Mouse (Mus musculus): ENCODE measurements around the gene Pa2g4.

DNA sequence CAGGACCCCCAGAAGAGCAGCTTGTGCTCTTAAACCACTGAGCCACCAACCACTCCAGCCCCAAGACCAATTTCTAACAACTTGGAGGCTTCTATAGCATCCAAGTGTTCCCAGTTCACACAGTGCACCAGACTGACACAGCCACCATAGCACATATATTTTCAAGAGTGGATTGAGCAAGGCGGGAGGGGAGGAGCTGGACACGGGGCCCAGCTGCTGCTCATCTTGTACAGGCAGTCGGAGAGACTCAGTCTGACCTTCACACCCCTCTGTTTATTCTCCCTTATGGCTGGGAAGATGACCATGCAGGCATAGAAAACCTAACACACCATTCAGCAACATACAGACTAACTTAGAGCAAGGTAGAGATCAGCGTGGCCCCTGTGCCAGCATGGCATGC is 56.0 kb downstream of the Pa2g4 start:
- TF ChIP-seq CTCF (conservative IDR thresholded peaks at IDR 0.05; ENCODE audit: low read length) (no peak), POU5F1 (IDR thresholded peaks at IDR 0.05; ENCODE audit: borderline replicate concordance, low read length) (no peak)
